Mouse (Mus musculus) CH12.LX (cell line): ENCODE measurements around the gene Cpsf4.

Experiments used
- CHD2 ChIP-seq: IDR thresholded peaks from 2 replicates; pipeline ENCODE4 v1.6.1; 2011; ENCODE audit warnings: low read length, improper control_type of control experiment
- CTCF ChIP-seq, 2 experiments: IDR thresholded peaks in 1 of 2; conservative IDR thresholded peaks in 1 of 2; 2 replicates each; pipeline ENCODE4 v1.5.1; 2011 to 2012; ENCODE audit warnings: low read depth in 2 of 2, low read length in 2 of 2, improper control_type of control experiment in 1 of 2, inconsistent platforms in 1 of 2, mild to moderate bottlenecking in 1 of 2, moderate library complexity in 1 of 2
- E2F4 ChIP-seq: IDR thresholded peaks from 2 replicates; pipeline ENCODE4 v1.6.1; 2011; ENCODE audit warnings: low read depth, low read length, improper control_type of control experiment; ENCODE audit not compliant: insufficient replicate concordance
- EP300 ChIP-seq: IDR thresholded peaks from 2 replicates; pipeline ENCODE4 v1.6.1; 2011; ENCODE audit warnings: low read length, improper control_type of control experiment
- MAFK ChIP-seq: IDR thresholded peaks from 2 replicates; pipeline ENCODE4 v1.6.1; 2011; ENCODE audit warnings: low read length, improper control_type of control experiment; ENCODE audit not compliant: insufficient replicate concordance
- MAX ChIP-seq: IDR thresholded peaks from 2 replicates; pipeline ENCODE4 v1.6.1; 2011; ENCODE audit warnings: low read length, improper control_type of control experiment
- NELFE ChIP-seq: IDR thresholded peaks from 2 replicates; pipeline ENCODE4 v1.6.1; 2011; ENCODE audit warnings: low read depth, low read length, improper control_type of control experiment
- POLR2A ChIP-seq: IDR thresholded peaks from 2 replicates; pipeline ENCODE4 v1.6.1; 2011; ENCODE audit warnings: low read depth, mild to moderate bottlenecking, improper control_type of control experiment, low read length
- TCF12 ChIP-seq: IDR thresholded peaks from 2 replicates; pipeline ENCODE4 v1.6.1; 2014; ENCODE audit warnings: low read depth, mild to moderate bottlenecking, inconsistent platforms, low read length, improper control_type of control experiment
- ZNF384 ChIP-seq: IDR thresholded peaks from 2 replicates; pipeline ENCODE4 v1.6.1; 2012; ENCODE audit warnings: low read depth, low read length, improper control_type of control experiment, inconsistent platforms

DNA sequence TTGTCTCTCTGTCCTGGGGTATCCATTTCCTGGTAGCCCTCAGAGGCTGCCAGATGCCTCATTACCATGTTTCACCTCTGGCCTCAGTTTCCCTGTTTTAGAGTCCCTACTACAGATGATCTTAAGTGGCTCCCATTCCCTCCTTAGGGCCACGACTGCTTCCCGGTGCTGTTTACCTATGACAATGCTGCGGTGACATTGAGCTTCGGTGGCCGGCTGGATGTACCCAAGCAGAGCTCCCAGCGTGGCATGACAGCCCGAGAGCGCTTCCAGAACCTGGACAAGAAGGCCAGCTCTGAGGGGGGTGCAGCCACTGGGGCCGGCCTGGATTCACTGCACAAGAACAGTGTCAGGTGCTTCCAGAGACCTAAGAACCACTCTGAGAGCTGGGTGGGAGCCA is 40.4 kb upstream of the Cpsf4 start:
- TF ChIP-seq E2F4 (no peak), TCF12 (no peak), CTCF (conservative IDR thresholded peaks at IDR 0.05 in 1 of 2, IDR thresholded peaks at IDR 0.05 in 1 of 2; ENCODE audit: low read depth in 2 of 2, low read length in 2 of 2) (no peak), ZNF384 (no peak), MAFK (no peak), POLR2A (no peak; the same call in 1 of the 2 replicates), CHD2 (no peak), MAX (no peak), NELFE (no peak), EP300 (no peak)
